Mouse (Mus musculus): ENCODE data around the gene Olfr1221. TPM values are rescaled to one million over a fixed set of nuclear protein-coding genes. Genes with fewer than 3 reads are reported as not detected.

The Olfr1221 gene
- polyA plus RNA-seq (2017; shearing (Covaris generic)) = not detected

DNA sequence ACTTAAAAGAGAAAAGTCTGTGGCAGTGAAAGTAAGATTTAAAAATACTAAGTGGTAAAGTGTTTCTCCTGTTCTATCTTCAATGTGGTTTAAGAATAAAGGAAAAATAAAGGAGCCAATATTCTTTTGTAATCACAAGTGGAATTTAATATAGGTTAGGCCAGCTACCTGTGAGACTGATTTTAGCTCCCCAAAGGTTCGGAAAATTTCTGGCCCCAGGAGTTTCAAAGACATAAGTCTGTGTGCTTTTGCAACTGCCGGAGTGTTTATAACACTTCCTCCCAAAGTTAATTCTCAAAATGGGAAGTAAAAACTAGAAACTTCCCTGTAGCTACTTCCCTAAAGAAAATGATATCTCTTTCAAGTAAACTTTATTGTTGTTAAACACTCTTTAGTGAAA lies at the start of gene Olfr1221:
Gene Olfr1221 (minus strand): TSS at position 101 of the 400 bp plus-strand sequence.

DNA sequence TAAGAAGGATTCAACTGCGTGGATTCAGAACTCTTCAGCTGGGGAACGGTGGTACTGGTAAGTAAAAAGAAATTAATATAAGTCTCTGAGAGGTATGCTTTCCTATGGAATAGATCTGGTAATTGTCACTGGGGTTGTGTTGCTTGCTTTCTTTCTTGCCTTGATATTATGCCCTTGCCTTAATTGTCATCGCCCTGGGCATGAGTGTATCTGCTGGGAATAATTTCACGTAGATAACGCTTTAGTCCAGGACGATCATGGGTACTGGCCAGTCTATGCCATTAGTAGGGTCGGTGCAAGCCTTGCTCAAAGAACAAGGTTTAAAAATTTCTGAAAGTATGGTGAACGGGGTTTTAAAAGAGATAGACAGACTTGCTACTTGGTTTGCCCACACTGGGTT lies 46.9 kb upstream of the Olfr1221 start, which contains the start of gene Olfr1224-ps1:
Gene Olfr1224-ps1 (minus strand): TSS at position 101 of the 400 bp plus-strand sequence.

GRCm38 (mm10) chr2:89151460-89151859 lies 34.4 kb upstream of the Olfr1221 start, which contains the start of gene Olfr1223:
Gene Olfr1223 (minus strand): TSS chr2:89151560.

DNA sequence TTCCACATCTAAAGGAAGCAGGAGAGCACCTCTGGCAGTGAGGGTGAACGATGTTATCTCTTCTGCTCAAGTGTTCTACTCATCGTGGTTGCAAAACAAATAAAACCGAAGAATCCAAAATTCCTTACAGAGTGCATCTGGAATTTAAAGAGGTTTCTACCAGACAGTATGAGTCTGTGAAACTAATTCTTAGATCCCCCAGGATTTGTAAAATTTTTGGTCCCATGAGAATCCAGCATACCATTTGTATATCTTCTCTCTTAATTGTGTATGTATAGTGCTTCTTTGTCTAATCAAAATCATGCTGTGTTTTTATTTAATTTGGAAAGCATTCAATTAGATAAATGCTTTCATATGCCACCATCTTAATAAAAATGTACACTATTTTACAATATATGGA lies 15.9 kb upstream of the Olfr1221 start, which contains the start of gene Olfr1222:
Gene Olfr1222 (minus strand): TSS at position 101 of the 400 bp plus-strand sequence.

DNA sequence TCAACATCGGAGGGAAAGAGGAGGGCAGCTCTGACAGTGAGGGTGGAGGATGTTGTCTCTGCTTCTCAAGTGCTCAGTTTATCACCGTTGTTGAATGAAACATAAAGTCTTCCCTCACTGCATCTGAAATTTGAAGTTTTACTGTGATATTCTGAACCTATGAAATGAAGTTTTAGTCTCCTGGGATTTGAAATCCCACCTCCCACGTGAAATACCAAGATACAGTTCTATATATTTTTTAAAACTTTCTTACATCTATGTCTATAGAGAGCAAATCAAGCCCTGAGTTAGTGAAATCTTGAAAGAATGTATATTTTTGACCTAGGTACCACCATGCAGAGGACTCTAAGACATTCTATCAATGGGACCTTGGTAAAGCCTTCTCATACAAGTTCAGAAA lies 10.3 kb downstream of the Olfr1221 start, which contains the start of gene Olfr1220:
Gene Olfr1220 (minus strand): TSS at position 101 of the 400 bp plus-strand sequence.

GRCm38 (mm10) chr2:89083413-89083812 lies 33.7 kb downstream of the Olfr1221 start, which contains the start of gene Olfr1219:
Gene Olfr1219 (minus strand): TSS chr2:89083513.

GRCm38 (mm10) chr2:89061087-89061486 lies 56.0 kb downstream of the Olfr1221 start, which contains the start of gene Olfr1218:
Gene Olfr1218 (minus strand): TSS chr2:89061187.

Other genes with a start within 250 kb of the Olfr1221 start
- not detected for gene Olfr1208, start 215.0 kb downstream of the Olfr1221 start, polyA plus RNA-seq (2017; shearing (Covaris generic))
- not detected for gene Olfr1209, start 202.1 kb downstream of the Olfr1221 start, polyA plus RNA-seq (2017; shearing (Covaris generic))
- not detected for gene Olfr1211, start 179.2 kb downstream of the Olfr1221 start, polyA plus RNA-seq (2017; shearing (Covaris generic))
- gene Olfr1212, start 163.3 kb downstream of the Olfr1221 start, polyA plus RNA-seq (2017; shearing (Covaris generic)) = not detected
- gene Gm13762, start 137.0 kb downstream of the Olfr1221 start, polyA plus RNA-seq (2017; shearing (Covaris generic)) = not detected
- not detected for gene Olfr1214, start 124.6 kb downstream of the Olfr1221 start, polyA plus RNA-seq (2017; shearing (Covaris generic))
- gene Olfr1215, start 110.3 kb downstream of the Olfr1221 start, polyA plus RNA-seq (2017; shearing (Covaris generic)) = not detected
- gene Olfr1216, start 98.9 kb downstream of the Olfr1221 start, polyA plus RNA-seq (2017; shearing (Covaris generic)) = not detected
- gene Olfr1217, start 85.2 kb downstream of the Olfr1221 start, polyA plus RNA-seq (2017; shearing (Covaris generic)) = not detected
- gene Olfr1218, start 56.1 kb downstream of the Olfr1221 start, polyA plus RNA-seq (2017; shearing (Covaris generic)) = not detected
- gene Olfr1219, start 33.8 kb downstream of the Olfr1221 start, polyA plus RNA-seq (2017; shearing (Covaris generic)) = not detected
- not detected for gene Olfr1220, start 10.4 kb downstream of the Olfr1221 start, polyA plus RNA-seq (2017; shearing (Covaris generic))
- not detected for gene Olfr1222, start 15.8 kb upstream of the Olfr1221 start, polyA plus RNA-seq (2017; shearing (Covaris generic))
- gene Olfr1223, start 34.3 kb upstream of the Olfr1221 start, polyA plus RNA-seq (2017; shearing (Covaris generic)) = not detected
- gene Olfr1224-ps1, start 46.8 kb upstream of the Olfr1221 start, polyA plus RNA-seq (2017; shearing (Covaris generic)) = not detected
- gene Olfr1225, start 57.4 kb upstream of the Olfr1221 start, polyA plus RNA-seq (2017; shearing (Covaris generic)) = not detected
- gene Olfr1226, start 82.8 kb upstream of the Olfr1221 start, polyA plus RNA-seq (2017; shearing (Covaris generic)) = not detected
- not detected for gene Olfr1228, start 136.8 kb upstream of the Olfr1221 start, polyA plus RNA-seq (2017; shearing (Covaris generic))
- not detected for gene Olfr1229, start 170.7 kb upstream of the Olfr1221 start, polyA plus RNA-seq (2017; shearing (Covaris generic))
- gene Olfr1230, start 180.0 kb upstream of the Olfr1221 start, polyA plus RNA-seq (2017; shearing (Covaris generic)) = not detected
- not detected for gene Olfr1231, start 189.8 kb upstream of the Olfr1221 start, polyA plus RNA-seq (2017; shearing (Covaris generic))
- gene Olfr1232, start 212.4 kb upstream of the Olfr1221 start, polyA plus RNA-seq (2017; shearing (Covaris generic)) = not detected
- gene Olfr1233, start 225.1 kb upstream of the Olfr1221 start, polyA plus RNA-seq (2017; shearing (Covaris generic)) = not detected
- gene Olfr1234, start 247.6 kb upstream of the Olfr1221 start, polyA plus RNA-seq (2017; shearing (Covaris generic)) = not detected

Data from activated CD4-positive, CD25-positive, alpha-beta regulatory T cell, adult 9 weeks (primary cell).